Mouse (Mus musculus) ES-Bruce4 (cell line): ENCODE results near the gene Syf2.

Experiments
- CTCF ChIP-seq: IDR thresholded peaks from one replicate; pipeline ENCODE4 v1.8.1; 2011; ENCODE audit warnings: low read depth, low read length
- EP300 ChIP-seq: IDR thresholded peaks from 2 replicates; pipeline ENCODE4 v1.6.1; 2011; ENCODE audit warnings: low read depth, low read length; ENCODE audit not compliant: insufficient read depth
- POLR2A ChIP-seq: IDR thresholded peaks from one replicate; pipeline ENCODE4 v1.8.1; 2011; ENCODE audit warnings: low read length; ENCODE audit not compliant: insufficient read depth

DNA sequence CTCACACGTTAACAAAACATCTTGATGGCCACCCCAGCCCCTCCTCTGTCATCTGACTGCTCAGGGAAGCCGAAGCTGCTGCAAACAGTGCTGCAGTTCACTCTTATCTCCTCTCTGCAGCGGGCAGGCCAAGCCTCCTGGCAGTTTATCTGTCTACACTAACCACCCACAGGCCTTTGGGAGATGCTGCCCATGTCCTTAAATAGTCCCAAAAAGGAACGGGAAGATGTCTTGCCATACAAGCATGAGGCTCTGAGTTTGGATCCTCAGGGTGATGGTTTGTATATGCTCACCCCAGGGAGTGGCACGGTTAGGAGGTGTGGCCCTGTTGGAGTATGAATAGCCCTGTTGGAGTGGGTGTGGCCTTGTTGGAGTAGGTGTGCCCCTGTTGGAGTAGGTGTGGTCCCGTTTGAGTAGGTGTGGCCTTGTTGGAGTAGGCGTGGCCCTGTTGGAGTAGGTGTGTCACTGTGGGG lies 51.3 kb downstream of the Syf2 start:
- TF ChIP-seq CTCF (no peak), POLR2A (no peak), EP300 (no peak)
